Mouse (Mus musculus) hindlimb bud, embryonic 11.5 days (tissue): ENCODE results near the gene Tfap2d.

ENCODE experiments used
- DNase-seq: peaks from one replicate; pipeline ENCODE4 v3.0.0-alpha.2; 2012; ENCODE audit warnings: low read depth, low spot score; ENCODE audit errors: extremely low spot score

Tfap2d gene

DNA sequence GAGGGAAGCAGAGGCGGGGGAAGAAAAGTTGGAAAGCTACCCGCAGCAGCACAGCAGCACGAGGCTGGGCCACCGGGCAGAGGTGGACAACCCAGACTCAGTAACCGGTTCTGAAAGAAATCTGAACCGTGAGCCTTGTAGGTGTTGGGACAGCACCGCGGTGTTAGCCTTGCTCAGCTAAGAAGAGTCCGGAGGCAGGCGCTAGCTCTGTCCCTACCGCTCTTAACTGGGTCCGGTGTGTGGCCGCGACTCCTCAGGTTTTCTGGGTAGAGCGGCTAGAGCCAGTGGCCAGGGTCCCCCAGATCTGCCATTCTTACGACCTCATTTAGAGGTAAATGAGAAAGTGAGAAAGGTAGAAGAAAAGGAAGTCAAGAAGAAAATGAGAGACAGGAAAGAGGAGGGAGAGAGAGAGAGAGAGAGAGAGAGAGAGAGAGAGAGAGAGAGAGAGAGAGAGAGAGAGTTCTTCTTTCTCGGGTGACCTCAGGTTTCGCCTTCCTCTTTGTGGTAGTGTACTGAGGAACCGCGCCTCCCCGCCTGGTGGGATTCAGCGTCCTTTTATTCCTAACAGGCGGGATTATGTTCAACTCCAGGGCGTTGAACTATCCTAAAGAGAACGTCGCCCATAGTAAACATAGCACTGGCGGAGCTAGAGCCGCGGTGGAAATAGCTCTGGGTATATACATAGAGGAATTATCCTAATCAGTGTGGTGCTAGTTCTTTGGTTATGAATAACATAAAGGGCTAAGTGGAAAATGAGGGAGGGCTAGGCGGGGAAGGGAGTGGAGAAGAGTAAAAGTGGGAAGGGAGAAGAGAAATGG lies 107.6 kb downstream of the Tfap2d start:
- no peak for DNase-seq

DNA sequence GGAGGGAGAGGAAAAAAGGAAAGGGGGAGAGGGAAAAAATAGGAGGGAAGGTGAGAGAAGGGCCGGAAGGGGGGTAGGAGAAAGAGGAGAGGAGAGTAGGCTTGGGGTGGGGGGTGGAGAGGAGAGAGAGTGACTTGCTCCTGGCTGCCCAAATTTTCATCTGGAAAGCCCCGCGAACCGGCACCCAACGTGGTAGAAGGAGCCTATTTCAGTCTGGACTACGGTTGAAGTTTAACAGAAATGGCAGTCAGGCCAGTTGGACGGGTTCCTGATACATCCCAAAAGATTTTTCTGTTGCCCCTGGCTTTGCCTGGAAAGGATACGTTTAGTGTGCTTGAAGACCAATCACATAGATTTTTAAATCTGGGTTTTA lies 108.2 kb downstream of the Tfap2d start:
- DNase-seq: no peak

DNA sequence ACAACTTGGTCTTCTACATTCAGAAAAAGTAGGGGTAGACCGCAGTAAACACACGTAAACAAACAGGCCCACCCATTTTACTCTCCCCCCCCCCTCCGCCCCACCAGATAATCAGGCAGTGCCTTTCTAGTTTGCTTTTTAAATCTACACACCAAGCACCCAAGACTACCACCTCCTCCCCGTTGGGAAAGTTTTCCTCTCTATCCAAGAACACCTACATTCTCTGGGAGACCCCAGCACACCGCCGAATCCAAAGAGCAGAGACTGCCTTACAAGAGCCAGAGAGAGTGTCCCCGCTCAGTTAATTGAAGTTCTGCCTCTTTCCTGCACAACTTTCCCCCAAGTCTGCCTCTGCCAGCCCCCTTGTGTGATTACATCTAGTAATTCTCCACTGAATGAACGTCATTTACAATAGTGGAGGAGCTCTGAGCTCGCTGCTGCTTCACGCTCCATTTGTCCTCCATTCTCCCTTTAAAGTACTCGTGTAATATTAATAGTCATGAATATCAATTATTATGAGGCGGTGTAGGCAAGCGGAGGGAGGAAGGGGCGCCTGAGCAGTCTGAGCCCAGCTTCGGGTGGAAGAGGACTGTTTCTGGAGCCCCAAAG lies 108.8 kb downstream of the Tfap2d start:
- no peak for DNase-seq

DNA sequence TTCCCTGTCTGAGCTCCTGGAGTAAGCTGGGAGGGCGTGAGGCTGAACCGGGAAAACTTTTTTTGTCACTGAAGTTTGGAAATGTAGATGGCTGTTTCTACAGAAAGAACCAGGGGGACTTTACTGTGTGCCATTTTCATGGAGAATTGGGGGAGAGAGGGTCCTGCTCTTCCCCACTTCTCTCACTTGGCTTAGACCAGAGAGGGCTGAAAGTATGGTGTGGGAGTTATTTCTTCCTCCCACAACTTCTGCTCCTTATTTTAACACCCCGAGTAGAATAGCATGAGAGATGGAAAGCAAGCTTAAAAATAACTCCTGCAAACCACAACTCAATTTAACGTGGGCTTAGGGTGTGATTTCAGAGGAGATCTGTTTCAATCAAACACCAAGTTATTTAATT lies 109.9 kb downstream of the Tfap2d start:
- DNase-seq: no peak

DNA sequence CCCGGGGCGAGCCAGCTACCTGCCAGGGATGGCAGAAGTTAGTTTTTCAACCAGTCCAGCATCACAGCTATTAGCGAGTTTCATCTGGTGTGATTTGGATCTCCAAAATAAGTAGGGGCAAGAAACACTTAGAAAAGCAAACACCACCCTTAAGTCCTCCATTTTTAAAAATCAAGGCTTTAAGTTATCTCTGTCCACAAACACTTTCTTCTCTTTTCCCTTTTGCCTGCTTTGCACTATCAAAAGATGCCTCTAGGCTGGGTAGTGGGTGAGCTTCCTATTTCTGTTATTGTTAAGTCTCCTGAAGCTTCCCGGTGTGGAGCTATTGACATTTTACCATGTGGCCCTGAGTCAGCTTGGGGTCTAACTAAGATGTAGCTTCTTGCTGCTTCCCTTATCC lies 110.3 kb downstream of the Tfap2d start:
- DNase-seq: no peak

DNA sequence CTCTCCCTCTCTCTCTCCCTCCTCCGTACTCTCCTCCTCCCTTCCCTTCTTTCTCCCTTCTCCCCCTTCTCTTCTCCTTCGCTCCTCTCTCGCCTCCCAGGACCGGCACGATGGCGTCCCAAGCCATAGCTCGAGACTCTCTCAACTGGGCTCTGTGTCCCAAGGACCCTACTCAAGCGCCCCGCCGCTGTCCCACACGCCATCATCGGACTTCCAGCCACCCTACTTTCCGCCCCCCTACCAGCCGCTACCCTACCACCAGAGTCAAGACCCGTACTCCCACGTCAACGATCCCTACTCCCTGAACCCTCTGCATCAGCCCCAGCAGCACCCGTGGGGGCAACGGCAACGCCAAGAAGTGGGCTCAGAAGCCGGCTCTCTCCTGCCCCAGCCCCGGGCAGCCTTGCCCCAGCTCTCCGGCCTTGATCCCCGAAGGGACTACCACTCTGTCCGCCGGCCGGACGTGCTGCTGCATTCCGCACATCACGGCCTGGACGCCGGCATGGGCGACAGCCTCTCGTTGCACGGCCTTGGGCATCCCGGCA lies 111.1 kb downstream of the Tfap2d start:
- no peak for DNase-seq
